Mouse (Mus musculus) intestine, postnatal 0 days (tissue): ENCODE data around the gene Flrt2. TPM values are rescaled to one million over a fixed set of nuclear protein-coding genes. Genes with fewer than 3 reads are reported as not detected.

Source experiments
- ATAC-seq: fragments of 200-750 bp; cut with Nextera tagmentation; 2 replicates; pipeline ENCODE4 v1.8.0; 2017; ENCODE audit warnings: mild to moderate bottlenecking, moderate TSS enrichment, moderate library complexity
- H3K27ac ChIP-seq: fragments of 300-500 bp; sonication (generic); 2 replicates; pipeline ENCODE4 v1.5.1; 2014; ENCODE audit warnings: mild to moderate bottlenecking, low read depth, low read length, moderate library complexity
- H3K27me3 ChIP-seq: fragments of 300-500 bp; sonication (generic); replicated peaks from 2 replicates; pipeline ENCODE4 v1.6.1; 2014; ENCODE audit warnings: low read length, mixed read lengths; ENCODE audit not compliant: control insufficient read depth, insufficient read depth
- H3K36me3 ChIP-seq: fragments of 300-500 bp; sonication (generic); 2 replicates; pipeline ENCODE4 v1.6.1; 2014; ENCODE audit warnings: mild to moderate bottlenecking, moderate library complexity; ENCODE audit not compliant: control insufficient read depth, insufficient read depth
- H3K4me1 ChIP-seq: fragments of 300-500 bp; sonication (generic); replicated peaks from 2 replicates; pipeline ENCODE4 v1.6.1; 2014; ENCODE audit warnings: antibody characterized with exemption, low read length, mixed read lengths; ENCODE audit not compliant: control insufficient read depth, insufficient read depth
- H3K4me2 ChIP-seq: fragments of 300-500 bp; sonication (generic); replicated peaks from 2 replicates; pipeline ENCODE4 v1.6.1; 2014; ENCODE audit warnings: low read depth, mild to moderate bottlenecking, moderate library complexity
- H3K4me3 ChIP-seq: fragments of 300-500 bp; sonication (generic); 2 replicates; pipeline ENCODE4 v1.5.1; 2014; ENCODE audit warnings: low read depth, low read length
- H3K9ac ChIP-seq: fragments of 300-500 bp; sonication (generic); 2 replicates; pipeline ENCODE4 v1.6.1; 2014; ENCODE audit warnings: mild to moderate bottlenecking, low read depth, low read length
- H3K9me3 ChIP-seq: fragments of 300-500 bp; sonication (generic); 2 replicates; pipeline ENCODE4 v1.6.1; 2016; ENCODE audit warnings: mixed run types; ENCODE audit not compliant: control insufficient read depth
- CTCF ChIP-seq: sonication (generic); IDR thresholded peaks from 2 replicates; pipeline ENCODE4 v1.5.1; 2016; ENCODE audit warnings: low read depth, mild to moderate bottlenecking, control low read depth, antibody characterized with exemption, moderate library complexity
- WGBS: fragments of 180-500 bp; shearing (Covaris S2); extraction: QIAGEN DNeasy Blood & Tissue Kit; methylation state at CpG from one replicate; pipeline ENCODE4 v1.1.7; 2014; 5-methylcytosine and 5-hydroxymethylcytosine counted together
- polyA plus RNA-seq: library from polyadenylated mRNA; unstranded; fragments of >200 nt; fragmentation: Nextera tagmentation; extraction: Ambion mirVana; gene quantifications from 2 replicates; pipeline ENCODE4 v1.2.1, GENCODE M21; 2015

The Flrt2 gene
- polyA plus RNA-seq, 1 experiment from 2014 or later = 2.8 TPM

DNA sequence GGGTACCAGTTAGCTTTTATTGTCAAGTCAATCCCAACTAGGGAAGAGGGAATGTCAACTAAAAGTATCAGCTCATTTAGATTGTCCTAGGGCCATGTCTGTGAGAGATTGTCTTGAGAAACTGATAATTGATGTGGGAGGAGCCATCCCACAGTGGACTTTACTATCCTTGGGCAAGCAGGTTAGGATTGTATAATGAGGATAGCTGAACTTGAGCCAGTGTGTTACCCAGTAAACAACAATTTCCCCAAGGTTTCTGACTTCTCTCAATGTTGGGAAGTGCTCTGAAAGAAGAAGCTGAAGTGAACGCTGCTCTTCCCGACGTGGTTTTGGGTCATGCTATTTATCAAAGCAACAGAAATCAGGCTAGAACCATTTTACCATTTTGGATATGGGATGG, 13.0 kb downstream of the Flrt2 start:
- ATAC-seq = no peak
- H3K27ac ChIP-seq = no peak overlapping the region
- 88% methylated on average over 3 of the region's 3 CpGs for WGBS
- TF ChIP-seq CTCF = no peak
- H3K4me1 ChIP-seq = no peaks in the 10 kb centered on the region
- no peak overlapping the region for H3K9ac ChIP-seq
- H3K4me3 ChIP-seq = no peak overlapping the region
- H3K27me3 ChIP-seq = no peaks in the 10 kb centered on the region
- no peaks in the 10 kb centered on the region for H3K9me3 ChIP-seq
- no peaks in the 10 kb centered on the region for H3K36me3 ChIP-seq
- no peak overlapping the region for H3K4me2 ChIP-seq

DNA sequence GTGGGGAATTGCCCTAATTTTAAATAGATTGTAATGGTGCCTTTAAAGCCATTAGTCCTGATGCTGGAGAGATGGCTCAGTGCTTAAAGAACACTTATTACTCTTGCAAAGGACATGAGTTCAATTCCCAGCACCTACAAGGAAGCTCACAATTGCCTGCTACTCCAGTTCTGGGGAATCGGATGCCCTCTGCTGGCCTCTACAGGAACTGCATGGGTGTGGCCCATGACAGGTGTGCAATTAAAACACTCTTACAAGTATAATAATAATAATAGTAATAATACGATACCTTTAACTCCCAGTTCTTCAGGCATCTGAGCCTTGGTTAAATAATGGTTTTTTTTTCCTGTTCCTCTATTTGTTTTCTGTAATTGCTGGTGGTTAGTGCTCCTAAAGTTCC, 31.2 kb downstream of the Flrt2 start:
- no peaks in the 10 kb centered on the region for H3K36me3 ChIP-seq
- no peaks in the 10 kb centered on the region for H3K9me3 ChIP-seq
- peak; percentile 45 for TF ChIP-seq CTCF
- no peak overlapping the region for H3K27ac ChIP-seq
- no peak overlapping the region for H3K4me3 ChIP-seq
- H3K4me1 ChIP-seq = no peaks in the 10 kb centered on the region
- H3K4me2 ChIP-seq = no peak overlapping the region
- ATAC-seq = no peak
- H3K27me3 ChIP-seq = no peaks in the 10 kb centered on the region
- WGBS = 92% methylated on average over 2 of the region's 2 CpGs
- no peak overlapping the region for H3K9ac ChIP-seq

DNA sequence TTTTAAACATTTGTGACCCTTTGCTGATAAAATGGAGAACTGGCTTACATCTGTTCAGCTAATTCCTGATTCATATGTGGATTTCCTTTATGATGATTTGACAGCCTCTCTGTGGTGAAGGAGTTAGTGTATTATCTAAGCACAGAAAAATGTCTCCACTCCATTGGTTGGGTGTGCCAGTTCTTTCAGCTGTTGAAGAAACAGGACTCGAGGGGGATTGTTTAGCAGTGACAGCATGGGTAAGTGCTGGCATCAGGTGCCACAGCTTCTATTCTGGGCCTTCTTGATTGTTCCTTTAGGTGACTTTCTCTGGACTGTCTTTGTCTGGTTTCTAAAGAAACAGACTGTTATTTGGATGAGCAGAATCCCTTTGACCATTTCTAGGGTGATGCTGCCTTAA, 42.0 kb downstream of the Flrt2 start:
- no peak for ATAC-seq
- Histone ChIP-seq H3K27ac (no peak overlapping the region), H3K27me3 (no peaks in the 10 kb centered on the region), H3K4me2 (no peak overlapping the region), H3K4me3 (no peak overlapping the region), H3K36me3 (no peaks in the 10 kb centered on the region), H3K9me3 (no peaks in the 10 kb centered on the region), H3K4me1 (no peaks in the 10 kb centered on the region), H3K9ac (no peak overlapping the region)
- 51% methylated on average over 1 of the region's 1 CpGs for WGBS
- TF ChIP-seq CTCF = no peak

DNA sequence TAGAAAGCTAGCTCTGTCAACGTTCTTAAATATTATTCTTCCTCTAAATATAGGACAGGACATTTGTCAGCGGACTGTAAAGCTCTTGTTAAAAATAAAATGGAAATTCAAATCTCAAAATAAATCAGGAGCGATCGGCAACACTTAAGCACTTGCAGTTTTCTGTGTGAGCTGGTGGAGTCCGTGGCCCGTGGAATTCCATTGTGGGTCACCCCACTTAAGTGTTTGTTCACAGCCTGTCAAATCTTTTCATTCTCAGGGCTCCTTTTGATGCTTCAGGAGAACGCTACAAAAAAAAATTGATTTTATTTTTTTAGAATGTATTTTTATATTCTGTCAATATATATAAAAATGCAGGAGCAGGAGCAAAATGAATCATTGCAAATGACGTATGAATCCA, 45.5 kb downstream of the Flrt2 start:
- WGBS = 70% methylated on average over 8 of the region's 8 CpGs
- TF ChIP-seq CTCF = no peak
- no peak overlapping the region for H3K4me2 ChIP-seq

DNA sequence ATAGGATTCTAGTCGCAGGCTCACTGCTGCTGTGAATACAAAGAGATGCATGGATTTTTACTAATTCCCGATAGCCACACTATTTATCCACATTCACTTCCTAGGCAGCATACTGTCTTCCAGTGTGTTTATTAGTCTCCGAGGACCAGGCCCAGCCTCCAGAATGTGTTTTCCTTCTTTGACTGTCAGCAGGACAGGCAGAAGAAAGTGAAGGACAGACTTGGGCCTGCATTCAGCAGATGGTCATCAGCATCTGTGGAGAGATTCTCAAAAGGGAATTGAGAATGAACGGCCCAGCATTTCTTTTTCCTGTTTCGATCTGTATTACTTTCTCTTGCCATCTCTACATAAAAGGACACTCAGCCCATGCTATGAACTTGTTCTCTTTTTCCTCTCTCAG, 46.0 kb downstream of the Flrt2 start:
- WGBS = 72% methylated on average over 5 of the region's 5 CpGs

More for the DNA sequence above, 45.5 kb downstream of the Flrt2 start:
- Histone ChIP-seq H3K36me3 (no peaks in the 10 kb centered on the region), H3K4me1 (no peaks in the 10 kb centered on the region), H3K9me3 (no peaks in the 10 kb centered on the region), H3K4me3 (no peak overlapping the region), H3K9ac (no peak overlapping the region), H3K27me3 (no peaks in the 10 kb centered on the region), H3K27ac (no peak overlapping the region)
- ATAC-seq = no peak

DNA sequence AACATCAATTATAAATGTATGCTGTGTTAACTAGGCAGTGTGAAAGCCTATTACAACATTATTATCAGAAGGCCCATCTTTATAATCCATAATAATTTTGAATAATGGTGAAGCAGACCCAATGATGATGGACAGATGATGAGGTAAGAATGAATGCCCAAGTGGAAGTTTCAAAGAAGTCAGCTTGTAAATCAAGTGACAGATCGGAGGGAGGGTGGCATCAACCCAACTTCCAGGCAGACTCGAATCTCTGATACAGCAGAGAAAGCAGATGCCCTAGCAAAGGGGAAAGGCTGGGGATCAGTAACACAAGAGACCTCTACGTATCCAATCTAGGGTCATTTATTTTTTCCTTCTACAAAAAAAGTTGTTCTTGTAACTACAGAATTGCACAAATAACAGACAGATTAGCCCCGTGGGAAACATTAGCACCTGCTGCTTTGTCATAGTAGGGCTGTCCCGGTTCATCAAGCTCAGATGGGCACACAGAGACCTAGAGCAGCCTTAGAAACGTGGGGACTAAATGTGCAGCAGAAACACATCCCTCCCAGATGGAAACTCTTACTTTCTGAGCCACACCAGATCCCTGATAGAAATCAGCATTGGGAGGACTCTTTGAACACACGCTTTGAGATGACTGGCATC, 46.6 kb downstream of the Flrt2 start:
- TF ChIP-seq CTCF = no peak
- Histone ChIP-seq H3K4me2 (no peak overlapping the region), H3K36me3 (no peaks in the 10 kb centered on the region), H3K9me3 (no peaks in the 10 kb centered on the region), H3K4me3 (no peak overlapping the region), H3K9ac (no peak overlapping the region), H3K4me1 (no peaks in the 10 kb centered on the region), H3K27me3 (no peaks in the 10 kb centered on the region), H3K27ac (no peak overlapping the region)
- 83% methylated on average over 7 of the region's 7 CpGs for WGBS
- no peak for ATAC-seq

More for the DNA sequence above, 46.0 kb downstream of the Flrt2 start:
- no peak for TF ChIP-seq CTCF
- no peak overlapping the region for H3K27ac ChIP-seq
- ATAC-seq = no peak
- no peaks in the 10 kb centered on the region for H3K9me3 ChIP-seq
- H3K4me2 ChIP-seq = no peak overlapping the region
- no peaks in the 10 kb centered on the region for H3K36me3 ChIP-seq
- no peak overlapping the region for H3K4me3 ChIP-seq
- H3K27me3 ChIP-seq = no peaks in the 10 kb centered on the region
- H3K4me1 ChIP-seq = no peaks in the 10 kb centered on the region
- no peak overlapping the region for H3K9ac ChIP-seq

DNA sequence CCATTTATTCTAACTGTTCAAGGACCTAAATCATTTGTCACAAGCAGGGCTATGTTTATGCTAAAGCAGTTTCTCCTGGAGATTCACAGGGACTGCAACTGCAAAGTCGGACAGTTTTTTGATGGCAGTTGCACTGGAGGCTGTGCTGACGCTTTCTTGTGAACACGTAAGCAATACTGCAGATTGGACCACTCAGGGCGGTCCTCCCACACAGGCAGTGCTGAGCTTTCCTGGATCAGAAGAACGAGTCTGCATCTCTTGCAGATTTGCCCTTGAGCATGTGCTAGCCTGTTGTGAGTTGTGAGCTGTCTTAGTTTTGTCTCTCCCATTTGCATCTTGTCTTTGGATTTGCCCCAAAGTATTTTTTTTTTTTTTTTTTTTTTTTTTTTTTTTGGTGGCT, 47.7 kb downstream of the Flrt2 start:
- TF ChIP-seq CTCF = no peak
- Histone ChIP-seq H3K9me3 (no peaks in the 10 kb centered on the region), H3K27me3 (no peaks in the 10 kb centered on the region), H3K9ac (no peak overlapping the region), H3K27ac (no peak overlapping the region), H3K4me2 (no peak overlapping the region), H3K4me3 (no peak overlapping the region), H3K4me1 (no peaks in the 10 kb centered on the region), H3K36me3 (no peaks in the 10 kb centered on the region)
- ATAC-seq = no peak
- 84% methylated on average over 5 of the region's 5 CpGs for WGBS
